Mouse (Mus musculus) CH12.LX (cell line): ENCODE measurements around the gene Gm20388. TPM values are rescaled to one million over a fixed set of nuclear protein-coding genes. Genes with fewer than 3 reads are reported as not detected.

ENCODE experiments used
- DNase-seq: peaks from one replicate; pipeline ENCODE4 v3.0.0-alpha.2; 2013; ENCODE audit errors: extremely low read depth
- H3K27ac ChIP-seq: 2 replicates; pipeline ENCODE4 v1.5.1; 2012; ENCODE audit warnings: low read depth, mild to moderate bottlenecking, control low read depth, moderate library complexity; ENCODE audit not compliant: insufficient read depth
- H3K27me3 ChIP-seq: replicated peaks from 2 replicates; pipeline ENCODE3; 2012; ENCODE audit warnings: inconsistent platforms
- H3K36me3 ChIP-seq, 2 experiments: replicated peaks in 1 of 2; 2 replicates each; pipeline versions ENCODE3 to v1.6.1; 2012; ENCODE audit warnings: inconsistent platforms in 1 of 2, low read length in 1 of 2, mild to moderate bottlenecking in 1 of 2, mixed read lengths in 1 of 2, moderate library complexity in 1 of 2; ENCODE audit not compliant: control insufficient read depth in 1 of 2, insufficient read depth in 1 of 2
- H3K4me1 ChIP-seq, 2 experiments: 2 replicates each; pipeline ENCODE4 v1.6.1; 2012; ENCODE audit warnings: inconsistent platforms in 1 of 2, moderate library complexity in 1 of 2; ENCODE audit not compliant: insufficient read depth in 2 of 2, control insufficient read depth in 1 of 2
- H3K4me2 ChIP-seq: 2 replicates; pipeline ENCODE4 v1.6.1; 2012; ENCODE audit warnings: low read depth, mild to moderate bottlenecking, control low read depth; ENCODE audit not compliant: poor library complexity, insufficient read depth, severe bottlenecking
- H3K4me3 ChIP-seq, 3 experiments: fragments of 150-350 bp in 1 of 3; sonication (generic) in 1 of 3; replicated peaks in 1 of 3; 2 replicates each; pipeline versions ENCODE3 to v1.5.1; 2011 to 2012; ENCODE audit warnings: low read depth in 2 of 3, low read length in 2 of 3, mild to moderate bottlenecking in 2 of 3, moderate library complexity in 2 of 3, control low read depth in 1 of 3, improper control_type of control experiment in 1 of 3, inconsistent platforms in 1 of 3, mixed read lengths in 1 of 3; ENCODE audit not compliant: poor library complexity in 1 of 3
- H3K79me2 ChIP-seq: replicated peaks from 2 replicates; pipeline ENCODE4 v1.6.1; 2012; ENCODE audit warnings: mild to moderate bottlenecking, moderate library complexity; ENCODE audit not compliant: control insufficient read depth, poor library complexity, insufficient read depth, severe bottlenecking; ENCODE audit errors: extremely low read depth
- H3K9ac ChIP-seq: 2 replicates; pipeline ENCODE4 v1.6.1; 2012; ENCODE audit warnings: low read depth, mild to moderate bottlenecking, control low read depth, moderate library complexity; ENCODE audit not compliant: insufficient read depth
- H3K9me3 ChIP-seq: replicated peaks from 2 replicates; pipeline ENCODE3; 2012; ENCODE audit warnings: low read length, inconsistent platforms, mixed read lengths
- BHLHE40 ChIP-seq: IDR thresholded peaks from 2 replicates; pipeline ENCODE4 v1.6.1; 2011; ENCODE audit warnings: mild to moderate bottlenecking, low read depth, low read length, improper control_type of control experiment
- CHD1 ChIP-seq: IDR thresholded peaks from 2 replicates; pipeline ENCODE4 v1.6.1; 2012; ENCODE audit warnings: low read depth, low read length, improper control_type of control experiment, inconsistent platforms
- E2F4 ChIP-seq: IDR thresholded peaks from 2 replicates; pipeline ENCODE4 v1.6.1; 2011; ENCODE audit warnings: low read depth, low read length, improper control_type of control experiment; ENCODE audit not compliant: insufficient replicate concordance
- IRF4 ChIP-seq: IDR thresholded peaks from 2 replicates; pipeline ENCODE4 v1.6.1; 2014; ENCODE audit warnings: low read depth, mild to moderate bottlenecking, inconsistent platforms, low read length, improper control_type of control experiment
- JUND ChIP-seq: conservative IDR thresholded peaks from 2 replicates; pipeline ENCODE4 v1.6.1; 2011; ENCODE audit warnings: low read depth, low read length, improper control_type of control experiment
- MAZ ChIP-seq: IDR thresholded peaks from 2 replicates; pipeline ENCODE4 v1.6.1; 2012; ENCODE audit warnings: low read depth, mild to moderate bottlenecking, inconsistent platforms, low read length, improper control_type of control experiment, moderate library complexity
- MEF2A ChIP-seq: IDR thresholded peaks from 2 replicates; pipeline ENCODE4 v1.6.1; 2014; ENCODE audit warnings: low read depth, mild to moderate bottlenecking, inconsistent platforms, low read length, improper control_type of control experiment, borderline replicate concordance
- MXI1 ChIP-seq: IDR thresholded peaks from 2 replicates; pipeline ENCODE4 v1.6.1; 2011; ENCODE audit warnings: mild to moderate bottlenecking, low read depth, low read length, improper control_type of control experiment
- NRF1 ChIP-seq: IDR thresholded peaks from 2 replicates; pipeline ENCODE4 v1.6.1; 2014; ENCODE audit warnings: low read depth, mild to moderate bottlenecking, inconsistent platforms, low read length, improper control_type of control experiment, moderate library complexity
- RAD21 ChIP-seq: IDR thresholded peaks from 2 replicates; pipeline ENCODE4 v1.6.1; 2011; ENCODE audit warnings: low read depth, mild to moderate bottlenecking, low read length, improper control_type of control experiment, moderate library complexity
- SIN3A ChIP-seq: IDR thresholded peaks from 2 replicates; pipeline ENCODE4 v1.6.1; 2012; ENCODE audit warnings: low read length, improper control_type of control experiment, inconsistent platforms
- SMC3 ChIP-seq: IDR thresholded peaks from 2 replicates; pipeline ENCODE4 v1.6.1; 2011; ENCODE audit warnings: low read depth, low read length, improper control_type of control experiment
- TBP ChIP-seq: conservative IDR thresholded peaks from 2 replicates; pipeline ENCODE4 v1.6.1; 2011; ENCODE audit warnings: low read depth, low read length, improper control_type of control experiment
- TCF12 ChIP-seq: IDR thresholded peaks from 2 replicates; pipeline ENCODE4 v1.6.1; 2014; ENCODE audit warnings: low read depth, mild to moderate bottlenecking, inconsistent platforms, low read length, improper control_type of control experiment
- USF2 ChIP-seq: conservative IDR thresholded peaks from 2 replicates; pipeline ENCODE4 v1.6.1; 2011; ENCODE audit warnings: low read depth, low read length, improper control_type of control experiment
- ZNF384 ChIP-seq: IDR thresholded peaks from 2 replicates; pipeline ENCODE4 v1.6.1; 2012; ENCODE audit warnings: low read depth, low read length, improper control_type of control experiment, inconsistent platforms
- dilution Hi-C: fragments of 300-500 bp; cut with MboI; formaldehyde crosslinking; loops from 2 replicates; pipeline ENCODE4 v1.14.3; 2020; ENCODE audit warnings: low sequenced_read_pairs; ENCODE audit not compliant: extremely low pct_unique_long_range_greater_than_20kb, extremely low pct_ligation_motif_present
- in situ Hi-C: fragments of 300-500 bp; cut with MboI; formaldehyde crosslinking; loops from 3 replicates; pipeline ENCODE4 v1.14.3; 2019; ENCODE audit warnings: low sequenced_read_pairs, low pct_ligation_motif_present, low pct_unique_long_range_greater_than_20kb, mixed read lengths
- polyA plus RNA-seq: library from polyadenylated mRNA; unstranded; fragments of >175 nt; gene quantifications from 2 replicates; pipeline ENCODE4 v1.2.1, GENCODE M21; 2012; ENCODE audit warnings: low read depth; ENCODE audit not compliant: insufficient read length
- total RNA-seq, 2 experiments: library from RNA; depleted of rRNA; stranded (reverse); fragments of 300-350 nt in 1 of 2; fragments of >200 nt in 1 of 2; gene quantifications; 2 replicates each; pipeline ENCODE4 v1.2.3; 2012 to 2014

Gene Gm20388
- total and polyA plus RNA-seq, 3 experiments: 14.8 to 26.3 (median 22.2) TPM

- Histone ChIP-seq H3K27ac (no peak overlapping the region), H3K4me2 (no peak overlapping the region), H3K79me2 (peaks cover 60% of the 10 kb centered on the region), H3K4me1 (peaks cover 31 to 86% of the 10 kb centered on the region in 2 experiments), H3K27me3 (no peaks in the 10 kb centered on the region)
- dilution Hi-C loops (no loop called here), in situ Hi-C loops (loop anchor here (10.0 kb wide), 1 partner anchor 175 kb away; no protein-coding TSS in a partner anchor)
- DNase-seq: no peak
- TF ChIP-seq MEF2A: no peak
- no peak for TF ChIP-seq SIN3A
- TF ChIP-seq SMC3: no peak
- TF ChIP-seq MXI1: no peak
- TF ChIP-seq JUND: no peak
- no peak for TF ChIP-seq NRF1
- no peak for TF ChIP-seq E2F4
- no peak for TF ChIP-seq CHD1
- TF ChIP-seq, all 38 proteins: peak for 0
- Histone ChIP-seq H3K9ac (no peak overlapping the region), H3K4me3 (peak overlapping the region in 1 of 3 experiments; percentile 5), H3K9me3 (peaks cover 11% of the 10 kb centered on the region), H3K36me3 (peaks cover 3 to 65% of the 10 kb centered on the region in 2 experiments)
Measured at GRCm38 (mm10) chr8:120510035-120510416, 599.4 kb downstream of the Gm20388 start.

- peaks cover 31 to 86% of the 10 kb centered on the region in 2 experiments for H3K4me1 ChIP-seq
- H3K4me3 ChIP-seq: no peak overlapping the region
- no peak overlapping the region for H3K4me2 ChIP-seq
- in situ Hi-C loops (loop anchor here (10.0 kb wide), 1 partner anchor 176 kb away; no protein-coding TSS in a partner anchor), dilution Hi-C loops (no loop called here)
- H3K79me2 ChIP-seq: peaks cover 54% of the 10 kb centered on the region
- TF ChIP-seq BHLHE40 (no peak), SMC3 (no peak), MAZ (no peak), RAD21 (no peak), ZNF384 (no peak), TCF12 (no peak), USF2 (no peak), TBP (no peak), NRF1 (no peak), IRF4 (no peak), SIN3A (no peak), MXI1 (no peak)
- peaks cover 3 to 68% of the 10 kb centered on the region in 2 experiments for H3K36me3 ChIP-seq
- DNase-seq: no peak
- peaks cover 11% of the 10 kb centered on the region for H3K9me3 ChIP-seq
- no peak overlapping the region for H3K9ac ChIP-seq
- H3K27me3 ChIP-seq: no peaks in the 10 kb centered on the region
- H3K27ac ChIP-seq: no peak overlapping the region
Measured at GRCm38 (mm10) chr8:120510863-120511457, 600.3 kb downstream of the Gm20388 start.
